ENCODE assay signal across 21 mouse cellular contexts in genomic region chr5:97192656-97193055, GRCm38 (mm10).
DNase-seq lines count a peak whose midpoint lies in the region; ATAC-seq and TF ChIP-seq lines count a peak whose summit lies in the region.
"Had no signal": no experiment of that assay in that cellular context is flagged by ENCODE, and none has a peak within 500 bp of the region (broad histone marks: within the 10 kb centered on the region; RNA-seq: fewer than 3 reads in every experiment).

No protein-coding gene starts in this region.

- no peak overlapping the region for H3K4me3 ChIP-seq in embryonic facial prominence, embryonic 14.5 days (ENCODE audit: low read depth, low read length)
- H3K4me3 ChIP-seq in embryonic facial prominence, embryonic 10.5 days = no peak overlapping the region
- H3K4me3 ChIP-seq in forebrain, postnatal 0 days (ENCODE audit: low read depth, low read length) = no peak overlapping the region
- no peak overlapping the region for H3K4me3 ChIP-seq in forebrain, embryonic 11.5 days (ENCODE audit: low read depth, low read length)
- H3K4me3 ChIP-seq in lung, embryonic 14.5 days (ENCODE audit: low read depth, low read length) = no peak overlapping the region
- H3K4me3 ChIP-seq: embryonic facial prominence, embryonic 13.5 days; heart, embryonic 13.5 days; hindbrain, embryonic 15.5 days had no signal

- DNase-seq in embryonic facial prominence, embryonic 14.5 days (ENCODE audit: low spot score) = peak; percentile 20
- no peak for DNase-seq in embryonic facial prominence, embryonic 10.5 days (ENCODE audit: low spot score)
- DNase-seq in forebrain, postnatal 0 days = peak; percentile 62
- DNase-seq in forebrain, embryonic 11.5 days (ENCODE audit: low spot score) = no peak
- DNase-seq in lung, embryonic 14.5 days = peak; percentile 7
- no peak for DNase-seq in lung, postnatal 25 days (ENCODE audit: low spot score)
- DNase-seq in cerebellum, adult 8-10 months = no peak
- DNase-seq: adrenal gland, adult 8-10 months; adrenal gland, postnatal 36 days; B cell, adult 2 months; cerebellum, adult 2 months; cerebellum, postnatal 14 days; gastrocnemius, postnatal 36 days; heart, adult 11 months; heart, postnatal 36 days had no signal

- no peaks in the 10 kb centered on the region for H3K36me3 ChIP-seq in embryonic facial prominence, embryonic 14.5 days (ENCODE audit: control insufficient read depth, insufficient read depth, low read length)
- H3K36me3 ChIP-seq in embryonic facial prominence, embryonic 10.5 days (replicated peaks) = no peaks in the 10 kb centered on the region
- no peaks in the 10 kb centered on the region for H3K36me3 ChIP-seq in forebrain, postnatal 0 days (ENCODE audit: insufficient read depth)
- H3K36me3 ChIP-seq in forebrain, embryonic 11.5 days (ENCODE audit: control insufficient read depth, insufficient read depth, low read length) = no peaks in the 10 kb centered on the region
- no peaks in the 10 kb centered on the region for H3K36me3 ChIP-seq in lung, embryonic 14.5 days (ENCODE audit: insufficient read depth)
- H3K36me3 ChIP-seq: embryonic facial prominence, embryonic 13.5 days; G1E; heart, embryonic 13.5 days; hindbrain, embryonic 15.5 days had no signal

- TF ChIP-seq CTCF in forebrain, postnatal 0 days (IDR thresholded peaks at IDR 0.05; ENCODE audit: low read depth) = no peak
- TF ChIP-seq CTCF in lung, embryonic 14.5 days (IDR thresholded peaks at IDR 0.05; ENCODE audit: low read depth) = no peak

- no peak overlapping the region for H3K9ac ChIP-seq in embryonic facial prominence, embryonic 14.5 days (ENCODE audit: low read depth, low read length)
- H3K9ac ChIP-seq in forebrain, postnatal 0 days = no peak overlapping the region
- no peak overlapping the region for H3K9ac ChIP-seq in forebrain, embryonic 11.5 days (ENCODE audit: low read length)
- H3K9ac ChIP-seq in lung, embryonic 14.5 days = no peak overlapping the region
- H3K9ac ChIP-seq: embryonic facial prominence, embryonic 13.5 days; heart, embryonic 13.5 days; hindbrain, embryonic 15.5 days had no signal

- H3K27ac ChIP-seq in embryonic facial prominence, embryonic 14.5 days (replicated peaks; ENCODE audit: low read depth, low read length) = no peak overlapping the region
- no peak overlapping the region for H3K27ac ChIP-seq in embryonic facial prominence, embryonic 10.5 days (replicated peaks)
- no peak overlapping the region for H3K27ac ChIP-seq in forebrain, postnatal 0 days (ENCODE audit: low read depth, low read length)
- no peak overlapping the region for H3K27ac ChIP-seq in forebrain, embryonic 11.5 days (ENCODE audit: low read depth, low read length)
- no peak overlapping the region for H3K27ac ChIP-seq in lung, embryonic 14.5 days (ENCODE audit: low read depth)
- H3K27ac ChIP-seq: embryonic facial prominence, embryonic 13.5 days; heart, embryonic 13.5 days; hindbrain, embryonic 15.5 days had no signal

- no peaks in the 10 kb centered on the region for H3K27me3 ChIP-seq in embryonic facial prominence, embryonic 14.5 days (replicated peaks; ENCODE audit: control insufficient read depth, insufficient read depth, low read length)
- no peaks in the 10 kb centered on the region for H3K27me3 ChIP-seq in embryonic facial prominence, embryonic 10.5 days (replicated peaks; ENCODE audit: low read depth, poor library complexity, severe bottlenecking)
- no peaks in the 10 kb centered on the region for H3K27me3 ChIP-seq in forebrain, postnatal 0 days (ENCODE audit: insufficient read depth, low read length)
- no peaks in the 10 kb centered on the region for H3K27me3 ChIP-seq in forebrain, embryonic 11.5 days (ENCODE audit: control insufficient read depth, insufficient read depth, low read length)
- H3K27me3 ChIP-seq in lung, embryonic 14.5 days (ENCODE audit: insufficient read depth, low read length) = no peaks in the 10 kb centered on the region
- H3K27me3 ChIP-seq: embryonic facial prominence, embryonic 13.5 days; heart, embryonic 13.5 days; hindbrain, embryonic 15.5 days had no signal

- WGBS in embryonic facial prominence, embryonic 14.5 days = 55% methylated on average over 13 of the region's 13 CpGs
- 89% methylated on average over 13 of the region's 13 CpGs for WGBS in embryonic facial prominence, embryonic 10.5 days
- WGBS in forebrain, postnatal 0 days = 41% methylated on average over 13 of the region's 13 CpGs
- WGBS in forebrain, embryonic 11.5 days = 89% methylated on average over 13 of the region's 13 CpGs
- WGBS in lung, embryonic 14.5 days = 67% methylated on average over 13 of the region's 13 CpGs

- H3K4me1 ChIP-seq in embryonic facial prominence, embryonic 14.5 days (ENCODE audit: control insufficient read depth, insufficient read depth, low read length) = peaks cover 7% of the 10 kb centered on the region
- 0 out of 2 replicates have a peak, but pooled peaks cover 6% of the 10 kb centered on the region for H3K4me1 ChIP-seq in embryonic facial prominence, embryonic 10.5 days
- 0 out of 2 replicates have a peak, but pooled peaks cover 6% of the 10 kb centered on the region for H3K4me1 ChIP-seq in forebrain, postnatal 0 days (ENCODE audit: insufficient read depth)
- H3K4me1 ChIP-seq in forebrain, embryonic 11.5 days (replicated peaks; ENCODE audit: control insufficient read depth, insufficient read depth, low read length) = peaks cover 4% of the 10 kb centered on the region; the same call in 1 of the 2 replicates
- no peaks in the 10 kb centered on the region for H3K4me1 ChIP-seq in lung, embryonic 14.5 days (ENCODE audit: insufficient read depth)
- H3K4me1 ChIP-seq: heart, embryonic 13.5 days had no signal

- ATAC-seq in embryonic facial prominence, embryonic 14.5 days (ENCODE audit: low read depth) = no peak
- peak; percentile 34 for ATAC-seq in forebrain, postnatal 0 days
- no peak for ATAC-seq in forebrain, embryonic 11.5 days (replicated peaks; ENCODE audit: low FRiP score)
- no peak for ATAC-seq in lung, embryonic 14.5 days (ENCODE audit: insufficient read depth)
- ATAC-seq: CD4-positive, CD25-positive, alpha-beta regulatory T cell, adult 4 months; intestine, embryonic 16.5 days had no signal

- no peaks in the 10 kb centered on the region for H3K9me3 ChIP-seq in embryonic facial prominence, embryonic 14.5 days (ENCODE audit: control insufficient read depth, low read length)
- H3K9me3 ChIP-seq in embryonic facial prominence, embryonic 10.5 days = no peaks in the 10 kb centered on the region
- H3K9me3 ChIP-seq in forebrain, postnatal 0 days (ENCODE audit: low read length) = no peaks in the 10 kb centered on the region
- no peaks in the 10 kb centered on the region for H3K9me3 ChIP-seq in forebrain, embryonic 11.5 days (ENCODE audit: control insufficient read depth, low read length)
- H3K9me3 ChIP-seq in lung, embryonic 14.5 days (ENCODE audit: low read depth, low read length) = no peaks in the 10 kb centered on the region
- H3K9me3 ChIP-seq: embryonic facial prominence, embryonic 13.5 days; G1E; heart, embryonic 13.5 days; hindbrain, embryonic 15.5 days had no signal

- H3K4me2 ChIP-seq in embryonic facial prominence, embryonic 14.5 days (ENCODE audit: low read depth, low read length) = no peak overlapping the region
- peak overlapping the region; percentile 8; the same call in 1 of the 2 replicates for H3K4me2 ChIP-seq in forebrain, postnatal 0 days (ENCODE audit: low read depth)
- H3K4me2 ChIP-seq in forebrain, embryonic 11.5 days (ENCODE audit: low read depth, low read length, severe bottlenecking) = no peak overlapping the region
- no peak overlapping the region for H3K4me2 ChIP-seq in lung, embryonic 14.5 days
- H3K4me2 ChIP-seq: embryonic facial prominence, embryonic 13.5 days; heart, embryonic 13.5 days; hindbrain, embryonic 15.5 days had no signal

Comparison
In these comparisons a context has a peak if more than half of its experiments do, and no peak if none do; other contexts are left out.
1. DNase-seq: peak in embryonic facial prominence, embryonic 14.5 days (single experiment), forebrain, postnatal 0 days (single experiment) and lung, embryonic 14.5 days (single experiment); none in embryonic facial prominence, embryonic 10.5 days (single experiment), forebrain, embryonic 11.5 days (single experiment), lung, postnatal 25 days (single experiment) and cerebellum, adult 8-10 months (single experiment).